Mouse (Mus musculus) spleen, adult 2 months (tissue): ENCODE measurements around the gene Tmed1.

ENCODE experiments used
- CTCF ChIP-seq: fragments of 200-500 bp; IDR thresholded peaks from 2 replicates; pipeline ENCODE4 v1.5.1; 2011; ENCODE audit warnings: mild to moderate bottlenecking, inconsistent platforms; ENCODE audit not compliant: insufficient read depth, insufficient read length, insufficient replicate concordance; ENCODE audit errors: extremely low read depth
- POLR2A ChIP-seq: fragments of 200-500 bp; IDR thresholded peaks from 2 replicates; pipeline ENCODE4 v1.6.1; 2011; ENCODE audit warnings: low read depth, low read length, inconsistent platforms

- TF ChIP-seq CTCF (no peak), POLR2A (no peak)
Observed at GRCm38 (mm10) chr9:21557556-21557955, 47.5 kb upstream of the Tmed1 start.
